8 mouse cellular contexts compared by ENCODE assay signal in the genomic region with DNA sequence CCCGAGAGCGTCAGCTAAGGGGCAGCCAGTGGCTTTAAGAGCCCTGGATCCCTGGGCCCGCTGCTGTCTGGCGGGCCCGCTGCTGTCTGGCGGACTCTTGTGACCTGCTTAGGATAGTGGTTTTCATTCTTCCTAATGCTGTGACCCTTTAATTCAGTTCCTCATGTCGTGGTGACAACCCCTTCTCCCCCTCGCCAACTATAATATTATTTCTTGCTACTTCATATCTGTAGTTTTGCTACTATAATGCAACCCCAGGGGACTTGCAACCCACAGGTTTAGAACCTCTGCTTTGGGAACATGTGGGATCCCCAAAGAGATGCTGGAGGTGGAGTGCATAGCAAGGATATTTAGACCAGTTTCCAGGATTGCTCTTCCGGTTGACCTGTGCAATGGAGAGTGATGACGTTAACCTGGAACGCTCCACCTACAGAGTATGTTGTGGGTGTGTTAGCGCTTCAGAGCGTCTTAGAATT. TPM values are rescaled to one million over a fixed set of nuclear protein-coding genes. Genes with fewer than 3 reads are reported as not detected.
DNase-seq lines count a peak whose midpoint lies in the region; ATAC-seq and TF ChIP-seq lines count a peak whose summit lies in the region.

No protein-coding gene starts in this region.

- 0 out of 2 replicates have a peak, but pooled peaks cover 5% of the 10 kb centered on the region for H3K36me3 ChIP-seq in forebrain, embryonic 14.5 days (ENCODE audit: control insufficient read depth, insufficient read depth, low read length)
- no peaks in the 10 kb centered on the region for H3K36me3 ChIP-seq in liver, embryonic 14.5 days (replicated peaks; ENCODE audit: control insufficient read depth, insufficient read depth, low read depth)

- 33% methylated on average over 13 of the region's 13 CpGs for WGBS in forebrain, embryonic 14.5 days
- WGBS in liver, embryonic 14.5 days (ENCODE audit: insufficient replicate concordance), result 35% methylated on average over 13 of the region's 13 CpGs
- 24% methylated on average over 13 of the region's 13 CpGs for WGBS in olfactory bulb, adult 2 months

- H3K4me1 ChIP-seq in brown adipose tissue, adult 24 weeks (ENCODE audit: control insufficient read depth, insufficient read depth, insufficient read length, low read length), result peaks cover 6% of the 10 kb centered on the region; the same call in 1 of the 2 replicates
- peaks cover 11% of the 10 kb centered on the region for H3K4me1 ChIP-seq in forebrain, embryonic 14.5 days (ENCODE audit: control insufficient read depth, insufficient read depth, low read length)
- peaks cover 3 to 14% of the 10 kb centered on the region in 2 experiments; a peak in 3 of 4 replicates for H3K4me1 ChIP-seq in liver, embryonic 14.5 days (replicated peaks; ENCODE audit: control insufficient read depth in 2 of 2, insufficient read depth in 2 of 2, low read length in 1 of 2)
- H3K4me1 ChIP-seq in olfactory bulb, adult 2 months (ENCODE audit: control insufficient read depth, insufficient read depth, low read length), result peaks cover 2% of the 10 kb centered on the region

- TF ChIP-seq EP300 in liver, embryonic 14.5 days (IDR thresholded peaks at IDR 0.05; ENCODE audit: low read depth), result no peak

- no peak for TF ChIP-seq CTCF in left cerebral cortex, adult 2 months (IDR thresholded peaks at IDR 0.05)
- no peak for TF ChIP-seq CTCF in liver, embryonic 14.5 days (IDR thresholded peaks at IDR 0.05; ENCODE audit: low read depth)
- TF ChIP-seq CTCF in olfactory bulb, adult 2 months (IDR thresholded peaks at IDR 0.05; ENCODE audit: insufficient read depth, low read depth, low read length), result no peak

- peak overlapping the region; percentile 73 for H3K4me3 ChIP-seq in left cerebral cortex, adult 2 months
- H3K4me3 ChIP-seq in brown adipose tissue, adult 24 weeks (ENCODE audit: insufficient read depth, low read depth, low read length), result peak overlapping the region; percentile 50
- peak overlapping the region; percentile 80 for H3K4me3 ChIP-seq in forebrain, embryonic 14.5 days (ENCODE audit: low read depth, low read length)
- peak overlapping the region; percentile 54 to 58 for H3K4me3 ChIP-seq in liver, embryonic 14.5 days (ENCODE audit: insufficient read depth in 1 of 2, low read depth in 2 of 2, low read length in 2 of 2)
- peak overlapping the region; percentile 63 for H3K4me3 ChIP-seq in olfactory bulb, adult 2 months (ENCODE audit: insufficient read depth, low read depth, low read length)

- peak overlapping the region; percentile 50 for H3K4me2 ChIP-seq in forebrain, embryonic 14.5 days (ENCODE audit: low read length)
- H3K4me2 ChIP-seq in liver, embryonic 14.5 days (ENCODE audit: low read depth), result peak overlapping the region; percentile 78

- TF ChIP-seq POLR2A in olfactory bulb, adult 2 months (IDR thresholded peaks at IDR 0.05; ENCODE audit: insufficient read depth, low read depth, low read length), result no peak

- H3K27me3 ChIP-seq in forebrain, embryonic 14.5 days (replicated peaks; ENCODE audit: control insufficient read depth, insufficient read depth, low read length), result no peaks in the 10 kb centered on the region
- no peaks in the 10 kb centered on the region for H3K27me3 ChIP-seq in liver, embryonic 14.5 days (ENCODE audit: control insufficient read depth, insufficient read depth, low read length)

- intact Hi-C loops in left cerebral cortex, adult 2 months (cut with DNase I), result loop anchor here (1.0 kb wide), 1 partner anchor 25 kb away; a partner anchor contains a TSS
- intact Hi-C loops in left cerebral cortex, postnatal 36 days (cut with DNase I), result loop anchor here (2.0 kb wide), 1 partner anchor 24 kb away; a partner anchor contains a TSS

- H3K9me3 ChIP-seq in forebrain, embryonic 14.5 days (replicated peaks; ENCODE audit: control insufficient read depth, low read length), result no peaks in the 10 kb centered on the region
- no peaks in the 10 kb centered on the region for H3K9me3 ChIP-seq in liver, embryonic 14.5 days (ENCODE audit: control insufficient read depth, low read length)

- DNase-seq in left cerebral cortex, adult 2 months (ENCODE audit: extremely low spot score in 1 of 2, low spot score in 2 of 2), result peak in 1 of 2 experiments; percentile 11
- DNase-seq in left cerebral cortex, postnatal 36 days (ENCODE audit: low spot score in 2 of 2), result no peak
- peak; percentile 28 for DNase-seq in forebrain, embryonic 14.5 days (ENCODE audit: low spot score)
- no peak for DNase-seq in liver, embryonic 14.5 days (ENCODE audit: low read depth in 3 of 3, low spot score in 3 of 3)
- DNase-seq in layer of hippocampus, postnatal 10 days (ENCODE audit: low spot score in 2 of 2), result no peak
- no peak for DNase-seq in layer of hippocampus, adult 8-10 months (ENCODE audit: low spot score in 2 of 2)

- H3K9ac ChIP-seq in forebrain, embryonic 14.5 days (ENCODE audit: low read length), result peak overlapping the region; percentile 58
- peak overlapping the region; percentile 57 for H3K9ac ChIP-seq in liver, embryonic 14.5 days (replicated peaks)

- peak overlapping the region; percentile 76 for H3K27ac ChIP-seq in left cerebral cortex, adult 2 months
- H3K27ac ChIP-seq in brown adipose tissue, adult 24 weeks (replicated peaks; ENCODE audit: low read depth, low read length), result peak overlapping the region; percentile 62
- peak overlapping the region; percentile 90 for H3K27ac ChIP-seq in forebrain, embryonic 14.5 days (ENCODE audit: low read depth, low read length)
- peak overlapping the region; percentile 1; the same call in 1 of the 2 replicates for H3K27ac ChIP-seq in liver, embryonic 14.5 days
- H3K27ac ChIP-seq in olfactory bulb, adult 2 months (ENCODE audit: insufficient read depth, low read depth, low read length), result no peak overlapping the region

- peak; percentile 31 for ATAC-seq in forebrain, embryonic 14.5 days
- no peak for ATAC-seq in liver, embryonic 14.5 days (ENCODE audit: insufficient read depth)

RNA-seq across cellular contexts. Expression of a gene that starts 0.4 kb away (rescaled TPM):
- total RNA-seq in left cerebral cortex, adult 2 months (2021), result not detected
- under 1 TPM in 1 of 2 experiments, not detected in 1; 0.35 TPM for total RNA-seq in left cerebral cortex, postnatal 36 days (2021)
- not detected in 2 replicates for polyA plus RNA-seq in brown adipose tissue, adult 24 weeks (2012; ENCODE audit: insufficient read depth, insufficient read length, missing spikeins)
- polyA plus RNA-seq in forebrain, embryonic 14.5 days (2014; fragmentation: Nextera tagmentation; extraction: Ambion mirVana), result 0.38 and 2.1 TPM in 2 replicates
- not detected in 2 replicates for polyA plus RNA-seq in liver, embryonic 14.5 days (2012; rRNA removed)
- not detected in 2 replicates for polyA plus RNA-seq in liver, embryonic 14.5 days (2014; fragmentation: Nextera tagmentation; extraction: Ambion mirVana)
- not detected in 2 replicates for polyA plus RNA-seq in olfactory bulb, adult 2 months (2012; ENCODE audit: insufficient read depth, insufficient read length, low replicate concordance, missing spikeins)
- total RNA-seq in layer of hippocampus, postnatal 10 days (2021), result under 1 TPM; 0.85 to 0.98 TPM
- under 1 TPM in 1 of 4 experiments, not detected in 3; 0.52 TPM for total RNA-seq in layer of hippocampus, adult 8-10 months (2022)

RNA-seq across cellular contexts. Expression of a gene that starts 0.9 kb away (rescaled TPM):
- total RNA-seq in left cerebral cortex, adult 2 months (2021), result 10 to 100 TPM; 15.2 to 17.0 TPM
- total RNA-seq in left cerebral cortex, postnatal 36 days (2021), result 10 to 100 TPM; 13.7 to 14.6 TPM
- 22.6 and 23.4 TPM in 2 replicates for polyA plus RNA-seq in brown adipose tissue, adult 24 weeks (2012; ENCODE audit: insufficient read depth, insufficient read length, missing spikeins)
- 109 and 112 TPM in 2 replicates for polyA plus RNA-seq in forebrain, embryonic 14.5 days (2014; fragmentation: Nextera tagmentation; extraction: Ambion mirVana)
- polyA plus RNA-seq in liver, embryonic 14.5 days (2012; rRNA removed), result 3.9 and 6.5 TPM in 2 replicates
- 6.5 and 9.6 TPM in 2 replicates for polyA plus RNA-seq in liver, embryonic 14.5 days (2014; fragmentation: Nextera tagmentation; extraction: Ambion mirVana)
- not detected in 2 replicates for polyA plus RNA-seq in olfactory bulb, adult 2 months (2012; ENCODE audit: insufficient read depth, insufficient read length, low replicate concordance, missing spikeins)
- total RNA-seq in layer of hippocampus, postnatal 10 days (2021), result 10 to 100 TPM; 24.6 to 25.7 TPM
- 10 to 100 TPM; 17.5 to 21.9 (median 20.8) TPM for total RNA-seq in layer of hippocampus, adult 8-10 months (2022)

RNA-seq across cellular contexts. Expression of a gene that starts 24.2 kb away (rescaled TPM):
- 1 to 10 TPM; 4.9 to 7.1 TPM for total RNA-seq in left cerebral cortex, adult 2 months (2021)
- total RNA-seq in left cerebral cortex, postnatal 36 days (2021), result 1 to 10 TPM; 3.6 to 6.1 TPM
- polyA plus RNA-seq in brown adipose tissue, adult 24 weeks (2012; ENCODE audit: insufficient read depth, insufficient read length, missing spikeins), result 69.7 and 69.9 TPM in 2 replicates
- 12.1 and 13.2 TPM in 2 replicates for polyA plus RNA-seq in forebrain, embryonic 14.5 days (2014; fragmentation: Nextera tagmentation; extraction: Ambion mirVana)
- polyA plus RNA-seq in liver, embryonic 14.5 days (2012; rRNA removed), result 1.3 and 2.5 TPM in 2 replicates
- 4.2 and 4.8 TPM in 2 replicates for polyA plus RNA-seq in liver, embryonic 14.5 days (2014; fragmentation: Nextera tagmentation; extraction: Ambion mirVana)
- not detected in 2 replicates for polyA plus RNA-seq in olfactory bulb, adult 2 months (2012; ENCODE audit: insufficient read depth, insufficient read length, low replicate concordance, missing spikeins)
- 1 to 10 TPM; 4.7 to 5.8 TPM for total RNA-seq in layer of hippocampus, postnatal 10 days (2021)
- total RNA-seq in layer of hippocampus, adult 8-10 months (2022), result 1 to 10 TPM; 7.3 to 8.4 (median 8.1) TPM

RNA-seq across cellular contexts. Expression of a gene that starts 26.4 kb away (rescaled TPM):
- total RNA-seq in left cerebral cortex, adult 2 months (2021), result 10 to 100 TPM; 40.5 to 41.4 TPM
- 10 to 100 TPM; 36.4 to 38.9 TPM for total RNA-seq in left cerebral cortex, postnatal 36 days (2021)
- polyA plus RNA-seq in brown adipose tissue, adult 24 weeks (2012; ENCODE audit: insufficient read depth, insufficient read length, missing spikeins), result 20.2 and 24.4 TPM in 2 replicates
- 5.6 and 5.7 TPM in 2 replicates for polyA plus RNA-seq in forebrain, embryonic 14.5 days (2014; fragmentation: Nextera tagmentation; extraction: Ambion mirVana)
- 3.0 and 3.9 TPM in 2 replicates for polyA plus RNA-seq in liver, embryonic 14.5 days (2012; rRNA removed)
- 3.1 and 3.6 TPM in 2 replicates for polyA plus RNA-seq in liver, embryonic 14.5 days (2014; fragmentation: Nextera tagmentation; extraction: Ambion mirVana)
- polyA plus RNA-seq in olfactory bulb, adult 2 months (2012; ENCODE audit: insufficient read depth, insufficient read length, low replicate concordance, missing spikeins), result not detected in 2 replicates
- 10 to 100 TPM; 25.5 to 28.2 TPM for total RNA-seq in layer of hippocampus, postnatal 10 days (2021)
- 10 to 100 TPM; 40.0 to 54.5 (median 45.7) TPM for total RNA-seq in layer of hippocampus, adult 8-10 months (2022)
